Mouse (Mus musculus) heart, embryonic 14.5 days (tissue): ENCODE data around the gene Ssx2ip. TPM values are rescaled to one million over a fixed set of nuclear protein-coding genes. Genes with fewer than 3 reads are reported as not detected.

ENCODE experiments used
- microRNA-seq: library from miRNA; unstranded; fragments of <30 nt; microRNA quantifications from one replicate; pipeline ENCODE4, GENCODE M21; 2016
- polyA plus RNA-seq: library from polyadenylated mRNA; unstranded; fragments of >200 nt; fragmentation: Nextera tagmentation; extraction: Ambion mirVana; gene quantifications from 2 replicates; pipeline ENCODE4 v1.2.1, GENCODE M21; 2014

The Ssx2ip gene
- polyA plus RNA-seq, 1 experiment from 2014 or later = 17.1 TPM

Small RNA genes lying within 50 kb of the gene (microRNA-seq; reads per million reads assigned to microRNA genes)
- not detected for gene Gm22901

Other genes starting within 250 kb of the Ssx2ip start
- gene Lpar3, start 183.7 kb upstream of the Ssx2ip start, polyA plus RNA-seq = 46.3 and 51.9 TPM in 2 replicates
- gene Ctbs, start 45.2 kb downstream of the Ssx2ip start, polyA plus RNA-seq = 11.3 and 11.5 TPM in 2 replicates
- 5.5 and 6.5 TPM in 2 replicates for gene Spata1, start 95.1 kb downstream of the Ssx2ip start, polyA plus RNA-seq
- 1,503 and 1,593 TPM in 2 replicates for gene Gng5, start 95.2 kb downstream of the Ssx2ip start, polyA plus RNA-seq
- gene Rpf1, start 116.8 kb downstream of the Ssx2ip start, polyA plus RNA-seq = 35.0 and 38.7 TPM in 2 replicates
- gene Uox, start 165.8 kb downstream of the Ssx2ip start, polyA plus RNA-seq = not detected in 2 replicates
- not detected in 2 replicates for gene Dnase2b, start 211.0 kb downstream of the Ssx2ip start, polyA plus RNA-seq
- 0.13 TPM in 1 of 2 replicates, not detected in the other for gene 4930503B20Rik, start 246.7 kb downstream of the Ssx2ip start, polyA plus RNA-seq